Mouse (Mus musculus) limb, embryonic 14.5 days (tissue): ENCODE measurements around the gene B3gntl1. TPM values are rescaled to one million over a fixed set of nuclear protein-coding genes. Genes with fewer than 3 reads are reported as not detected.

Experiments
- ATAC-seq: fragments of 200-750 bp; cut with Nextera tagmentation; 2 replicates; pipeline ENCODE4 v1.8.0; 2017; ENCODE audit warnings: low read depth, moderate number of reproducible peaks, moderate TSS enrichment; ENCODE audit not compliant: low FRiP score
- DNase-seq: peaks from one replicate; pipeline ENCODE4 v3.0.0-alpha.2; 2015; ENCODE audit warnings: low spot score
- H3K27ac ChIP-seq: fragments of 300-500 bp; sonication (generic); replicated peaks from 2 replicates; pipeline ENCODE4 v1.5.1; 2014; ENCODE audit warnings: low read depth, mild to moderate bottlenecking, low read length, moderate library complexity, mixed read lengths
- H3K27me3 ChIP-seq: fragments of 300-500 bp; sonication (generic); 2 replicates; pipeline ENCODE4 v1.6.1; 2014; ENCODE audit warnings: low read length, mixed read lengths; ENCODE audit not compliant: control insufficient read depth, insufficient read depth
- H3K36me3 ChIP-seq: fragments of 300-500 bp; sonication (generic); 2 replicates; pipeline ENCODE4 v1.6.1; 2014; ENCODE audit warnings: mild to moderate bottlenecking, low read length, moderate library complexity, mixed read lengths; ENCODE audit not compliant: control insufficient read depth, insufficient read depth
- H3K4me1 ChIP-seq: fragments of 300-500 bp; sonication (generic); 2 replicates; pipeline ENCODE4 v1.6.1; 2014; ENCODE audit warnings: antibody characterized with exemption, low read length, mixed read lengths; ENCODE audit not compliant: control insufficient read depth, insufficient read depth
- H3K4me2 ChIP-seq: fragments of 300-500 bp; sonication (generic); replicated peaks from 2 replicates; pipeline ENCODE4 v1.6.1; 2014; ENCODE audit warnings: low read depth, mild to moderate bottlenecking, low read length, moderate library complexity; ENCODE audit not compliant: severe bottlenecking
- H3K4me3 ChIP-seq: fragments of 300-500 bp; sonication (generic); replicated peaks from 2 replicates; pipeline ENCODE4 v1.5.1; 2014; ENCODE audit warnings: low read length
- H3K9ac ChIP-seq: fragments of 300-500 bp; sonication (generic); 2 replicates; pipeline ENCODE4 v1.6.1; 2014; ENCODE audit warnings: mild to moderate bottlenecking, low read depth, low read length, moderate library complexity; ENCODE audit not compliant: severe bottlenecking
- H3K9me3 ChIP-seq: fragments of 300-500 bp; sonication (generic); 2 replicates; pipeline ENCODE4 v1.6.1; 2016; ENCODE audit warnings: low read length; ENCODE audit not compliant: control insufficient read depth
- POLR2A ChIP-seq: fragments of 200-500 bp; IDR thresholded peaks from 2 replicates; pipeline ENCODE4 v1.8.0; 2012; ENCODE audit warnings: inconsistent platforms, mild to moderate bottlenecking, moderate library complexity, borderline replicate concordance; ENCODE audit not compliant: insufficient read depth, insufficient read length; ENCODE audit errors: extremely low read depth
- WGBS: fragments of 180-500 bp; shearing (Covaris S2); extraction: QIAGEN DNeasy Blood & Tissue Kit; methylation state at CpG from one replicate; pipeline ENCODE4 v1.1.7; 2014; 5-methylcytosine and 5-hydroxymethylcytosine counted together
- polyA plus RNA-seq, 2 experiments: library from polyadenylated mRNA; depleted of rRNA in 1 of 2; stranded (reverse) in 1 of 2; unstranded in 1 of 2; fragments of >200 nt; fragmentation: Nextera tagmentation in 1 of 2; extraction: Ambion mirVana in 1 of 2; gene quantifications; 2 replicates each; pipeline versions ENCODE4 v1.2.1 to v1.2.3; 2012 to 2014

Gene B3gntl1
- polyA plus RNA-seq, 2 experiments: 8.6 to 14.4 TPM

DNA sequence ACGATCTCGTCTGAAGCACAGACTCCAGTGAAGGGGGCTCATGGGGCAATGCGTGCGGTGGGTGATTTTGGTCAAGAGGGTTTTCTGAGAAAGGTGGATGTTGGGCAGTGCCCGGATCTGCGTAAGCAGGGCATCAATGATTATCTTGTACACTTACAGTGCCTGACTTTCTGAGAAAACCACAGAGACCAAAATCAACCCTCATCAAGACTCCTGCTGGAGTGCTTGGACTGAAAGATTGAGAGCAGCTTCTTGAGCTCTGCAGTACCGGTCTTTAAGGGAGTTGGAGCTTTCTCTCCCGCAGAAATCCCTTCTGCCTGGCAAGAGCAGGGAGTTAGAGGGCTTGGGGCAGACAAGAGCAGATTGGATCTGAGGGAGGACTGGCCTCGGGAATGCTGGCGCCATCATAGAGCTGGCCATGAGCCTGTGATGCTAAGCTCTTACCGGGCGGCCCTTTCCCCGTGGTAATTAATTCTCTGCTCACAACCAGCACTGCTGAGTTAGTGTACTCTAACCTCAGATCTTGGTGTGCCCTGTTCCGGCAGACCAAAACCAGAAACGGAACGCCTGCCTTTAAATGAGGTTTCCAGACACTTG lies 30.8 kb upstream of the B3gntl1 start:
- no peak for TF ChIP-seq POLR2A
- H3K9ac ChIP-seq: peak overlapping the region; percentile 64
- H3K4me1 ChIP-seq: peaks cover 32% of the 10 kb centered on the region
- 0 out of 2 replicates have a peak overlapping the region, but pooled peaks have one; percentile 33 for H3K27ac ChIP-seq
- H3K4me3 ChIP-seq: peak overlapping the region; percentile 77
- no peak for DNase-seq
- 10% methylated on average over 16 of the region's 16 CpGs for WGBS
- no peaks in the 10 kb centered on the region for H3K36me3 ChIP-seq
- H3K4me2 ChIP-seq: peak overlapping the region; percentile 97
- no peak for ATAC-seq
- no peaks in the 10 kb centered on the region for H3K27me3 ChIP-seq
- H3K9me3 ChIP-seq: no peaks in the 10 kb centered on the region

DNA sequence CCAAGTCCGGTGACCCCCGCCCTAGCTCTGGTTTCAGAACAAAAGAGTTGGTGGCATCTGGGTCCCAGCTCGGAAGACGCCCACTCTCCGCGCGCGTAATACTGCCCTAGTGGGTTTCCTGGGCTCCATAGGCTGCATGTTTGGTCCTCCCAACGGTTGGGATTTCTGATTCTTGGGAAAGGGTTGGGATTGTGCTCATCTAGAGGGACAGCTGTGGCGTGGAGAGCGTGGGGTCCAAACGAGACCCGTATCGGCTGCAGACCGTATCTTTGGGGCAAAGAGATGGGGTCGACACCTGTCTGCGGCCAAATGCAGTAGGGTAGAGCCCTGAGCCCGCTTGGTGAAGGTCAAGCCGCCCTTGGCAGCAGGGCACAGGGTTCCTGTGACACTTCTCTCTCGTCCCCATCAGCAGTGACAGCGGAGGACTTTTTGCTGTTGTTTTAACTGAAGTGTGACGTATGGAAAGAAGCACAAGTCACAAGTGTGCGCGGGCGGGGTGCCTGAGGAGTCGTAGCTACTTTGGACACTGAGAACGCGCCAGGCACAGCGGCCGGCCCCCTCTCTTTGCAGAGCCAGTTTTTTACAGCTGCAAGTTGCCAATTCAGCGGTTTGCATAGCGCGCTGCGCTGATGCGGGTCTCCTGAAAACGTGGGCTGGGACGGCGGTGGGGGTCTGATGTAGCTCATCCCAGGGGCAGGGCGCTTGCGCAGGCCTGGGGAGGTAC lies 30.1 kb upstream of the B3gntl1 start:
- 1% methylated on average over 40 of the region's 40 CpGs for WGBS
- ATAC-seq (no peak), DNase-seq (peak; percentile 62)
- no peak for TF ChIP-seq POLR2A
- Histone ChIP-seq H3K9me3 (no peaks in the 10 kb centered on the region), H3K9ac (peak overlapping the region; percentile 64), H3K36me3 (no peaks in the 10 kb centered on the region), H3K27me3 (no peaks in the 10 kb centered on the region), H3K27ac (peak overlapping the region; percentile 55; the same call in 1 of the 2 replicates), H3K4me2 (peak overlapping the region; percentile 97), H3K4me3 (peak overlapping the region; percentile 77), H3K4me1 (peaks cover 32% of the 10 kb centered on the region)

DNA sequence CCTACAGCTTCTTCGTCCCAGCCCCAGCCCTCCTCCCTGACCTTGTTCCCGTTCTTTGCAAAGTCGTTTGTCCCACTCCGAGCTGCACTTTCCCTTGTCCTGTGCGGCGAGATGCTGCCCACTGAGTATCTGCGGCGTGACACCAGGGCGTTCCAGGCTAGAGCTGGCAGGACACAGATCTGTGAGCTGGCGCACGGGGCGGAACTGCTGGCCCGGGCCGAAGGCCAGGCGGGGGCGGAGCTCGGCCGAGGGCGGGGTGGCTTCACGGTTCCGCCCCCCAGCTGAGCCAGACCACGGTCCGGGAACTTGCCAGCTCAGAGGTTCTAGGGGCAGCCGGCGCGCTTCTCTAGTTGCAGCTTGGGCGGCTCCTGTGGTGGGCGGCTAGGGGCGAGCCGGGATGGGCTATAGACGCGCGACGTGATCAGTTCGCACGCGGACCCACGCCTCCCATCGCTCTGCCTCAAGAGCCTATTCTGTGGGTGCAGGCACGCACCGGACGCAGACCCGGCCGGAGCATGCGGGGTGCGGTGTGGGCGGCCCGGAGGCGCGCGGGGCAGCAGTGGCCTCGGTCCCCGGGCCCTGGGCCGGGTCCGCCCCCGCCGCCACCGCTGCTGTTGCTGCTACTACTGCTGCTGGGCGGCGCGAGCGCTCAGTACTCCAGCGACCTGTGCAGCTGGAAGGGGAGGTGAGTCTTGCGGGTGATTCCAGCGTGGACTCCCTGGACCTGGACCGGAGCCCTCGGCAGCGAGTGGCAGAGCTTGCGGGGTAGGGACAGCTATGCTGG lies 29.4 kb upstream of the B3gntl1 start:
- ATAC-seq (peak; percentile 87), DNase-seq (peak; percentile 86)
- H3K9ac ChIP-seq: peak overlapping the region; percentile 64
- TF ChIP-seq POLR2A: no peak; the same call in 1 of the 2 replicates
- peak overlapping the region; percentile 72 for H3K27ac ChIP-seq
- peak overlapping the region; percentile 97 for H3K4me2 ChIP-seq
- H3K36me3 ChIP-seq: no peaks in the 10 kb centered on the region
- no peaks in the 10 kb centered on the region for H3K27me3 ChIP-seq
- H3K4me1 ChIP-seq: peaks cover 26% of the 10 kb centered on the region
- H3K4me3 ChIP-seq: peak overlapping the region; percentile 77
- no peaks in the 10 kb centered on the region for H3K9me3 ChIP-seq
- WGBS: under 1% methylated on average over 58 of the region's 69 CpGs

DNA sequence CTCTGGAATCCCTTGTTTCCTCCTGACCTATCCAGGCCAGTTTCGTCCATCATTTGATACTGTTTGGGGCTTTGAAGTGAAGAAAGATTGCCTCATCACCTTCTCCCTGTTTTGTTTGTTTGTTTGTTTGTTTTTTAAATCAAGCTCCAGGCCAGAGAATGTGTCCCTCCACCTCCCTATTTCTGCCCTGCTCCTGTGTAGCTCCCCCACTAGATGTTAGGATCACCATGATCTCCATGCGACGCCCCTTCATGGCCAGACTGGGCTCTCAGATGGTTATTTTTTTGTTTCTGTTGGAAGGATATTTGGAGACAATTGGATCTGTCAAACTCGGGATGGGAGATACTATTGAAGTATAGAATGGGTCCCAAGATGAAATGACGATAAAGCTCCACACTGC lies 28.3 kb upstream of the B3gntl1 start, which contains the start of gene Metrnl:
Gene Metrnl, plus strand, starts transcription at position 301 of the 400 bp plus-strand sequence.
- Histone ChIP-seq H3K36me3 (no peaks in the 10 kb centered on the region), H3K9me3 (no peaks in the 10 kb centered on the region), H3K9ac (peak within 1 kb of the TSS; percentile 64), H3K27me3 (no peaks in the 10 kb centered on the region), H3K27ac (peak within 1 kb of the TSS; percentile 72), H3K4me1 (peaks cover 16% of the 10 kb centered on the region), H3K4me3 (peak within 1 kb of the TSS; percentile 77), H3K4me2 (peak within 1 kb of the TSS; percentile 97)
- WGBS: 87% methylated on average over 5 of the region's 5 CpGs
- ATAC-seq (no peak), DNase-seq (no peak)
- TF ChIP-seq POLR2A: no peak

DNA sequence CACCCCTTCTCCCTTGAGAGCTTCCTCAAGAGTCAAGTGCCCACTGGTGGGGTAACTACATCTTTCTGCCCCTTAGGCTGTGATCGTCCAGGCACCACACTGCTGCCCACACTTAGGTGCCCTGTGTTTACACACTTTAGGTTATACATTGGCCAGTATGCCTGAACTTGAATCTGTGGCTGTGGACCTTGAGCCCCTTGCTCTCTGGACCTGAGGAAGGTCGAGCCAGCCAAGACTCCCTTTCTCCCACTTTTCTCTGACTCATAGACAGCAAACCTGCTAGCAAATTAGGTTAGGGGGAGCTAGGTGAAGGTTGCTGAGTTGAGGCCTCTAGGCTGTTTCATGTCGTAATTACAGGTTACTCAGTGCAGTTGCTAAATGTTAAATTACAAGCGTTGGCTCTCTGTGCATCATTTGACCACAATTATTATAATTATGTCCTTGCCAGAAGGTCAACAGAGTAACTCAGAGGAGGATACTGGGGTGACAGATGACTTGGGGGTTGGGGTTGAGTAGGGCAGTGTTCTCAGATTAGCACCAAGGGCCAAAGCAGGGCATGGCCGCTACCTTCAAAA lies 25.5 kb upstream of the B3gntl1 start:
- Histone ChIP-seq H3K9ac (no peak overlapping the region), H3K4me2 (no peak overlapping the region), H3K36me3 (no peaks in the 10 kb centered on the region), H3K4me1 (peaks cover 3% of the 10 kb centered on the region; the same call in 1 of the 2 replicates), H3K4me3 (no peak overlapping the region), H3K27ac (no peak overlapping the region), H3K27me3 (no peaks in the 10 kb centered on the region), H3K9me3 (no peaks in the 10 kb centered on the region)
- DNase-seq (no peak), ATAC-seq (no peak)
- 68% methylated on average over 5 of the region's 5 CpGs for WGBS
- no peak for TF ChIP-seq POLR2A
